Mouse (Mus musculus): ENCODE measurements around the gene Ikzf1. TPM values are rescaled to one million over a fixed set of nuclear protein-coding genes. Genes with fewer than 3 reads are reported as not detected.

Gene Ikzf1
- polyA plus RNA-seq, 1 experiment from 2014 or later, result 2.2 TPM

GRCm38 (mm10) chr11:11765414-11765813 is 80.6 kb downstream of the Ikzf1 start:
- no peak for DNase-seq (ENCODE audit: low spot score)
- H3K4me1 ChIP-seq, result no peaks in the 10 kb centered on the region
- H3K9me3 ChIP-seq (replicated peaks), result no peaks in the 10 kb centered on the region
- H3K27ac ChIP-seq, result no peak overlapping the region
- no peaks in the 10 kb centered on the region for H3K36me3 ChIP-seq
- no peak overlapping the region for H3K4me3 ChIP-seq
- 86% methylated on average over 1 of the region's 1 CpGs for WGBS
- H3K27me3 ChIP-seq (ENCODE audit: low read depth, poor library complexity, severe bottlenecking), result no peaks in the 10 kb centered on the region

DNA sequence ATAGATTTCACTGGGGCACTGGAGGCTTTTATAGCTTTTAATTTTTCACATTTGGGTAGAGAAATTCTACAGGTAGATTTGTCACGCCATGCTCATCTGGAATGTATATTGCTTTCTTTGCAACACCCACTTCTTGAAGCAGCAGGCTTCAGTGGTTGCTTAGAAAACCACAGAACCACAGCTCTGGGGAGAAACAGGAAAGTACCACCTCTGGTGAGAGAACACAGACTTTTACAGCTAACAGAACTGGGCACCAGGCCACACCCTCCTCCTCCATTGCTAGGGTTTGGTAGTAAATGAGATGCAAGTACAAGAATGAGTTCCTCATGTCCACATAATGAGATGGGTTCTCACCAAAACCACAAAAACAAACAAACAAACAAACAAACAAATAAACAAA is 81.3 kb downstream of the Ikzf1 start:
- 91% methylated on average over 1 of the region's 1 CpGs for WGBS
- H3K27ac ChIP-seq, result no peak overlapping the region
- H3K4me3 ChIP-seq, result no peak overlapping the region

DNA sequence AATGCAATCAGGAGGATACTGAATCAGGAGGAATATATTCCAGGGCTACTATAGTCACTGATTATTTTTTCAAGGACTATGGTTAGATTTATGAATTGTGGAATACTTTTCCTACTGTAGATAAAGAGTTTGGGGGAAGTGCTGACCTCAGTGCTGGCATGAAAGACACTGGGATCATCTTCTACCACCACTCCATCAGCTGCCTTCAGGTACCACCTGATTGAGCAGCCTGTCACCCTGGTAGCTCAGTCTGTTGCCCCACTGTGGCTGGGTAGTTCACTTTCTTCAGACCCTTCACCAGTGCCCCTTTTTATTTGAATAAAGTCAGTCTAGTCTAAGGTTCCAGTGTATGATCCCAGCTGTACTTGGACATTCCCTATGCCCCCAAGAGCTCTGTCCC is 81.9 kb downstream of the Ikzf1 start:
- no peak overlapping the region for H3K4me3 ChIP-seq
- no peaks in the 10 kb centered on the region for H3K4me1 ChIP-seq
- DNase-seq (ENCODE audit: low spot score), result no peak
- H3K27ac ChIP-seq, result no peak overlapping the region
- H3K9me3 ChIP-seq (replicated peaks), result no peaks in the 10 kb centered on the region
- H3K27me3 ChIP-seq (ENCODE audit: low read depth, poor library complexity, severe bottlenecking), result no peaks in the 10 kb centered on the region
- no peaks in the 10 kb centered on the region for H3K36me3 ChIP-seq

More for the DNA sequence above, 81.3 kb downstream of the Ikzf1 start:
- Histone ChIP-seq H3K9me3 (replicated peaks) (no peaks in the 10 kb centered on the region), H3K27me3 (ENCODE audit: low read depth, poor library complexity, severe bottlenecking) (no peaks in the 10 kb centered on the region), H3K36me3 (no peaks in the 10 kb centered on the region), H3K4me1 (no peaks in the 10 kb centered on the region)
- DNase-seq (ENCODE audit: low spot score), result no peak

GRCm38 (mm10) chr11:11768057-11768456 is 83.3 kb downstream of the Ikzf1 start:
- H3K36me3 ChIP-seq, result no peaks in the 10 kb centered on the region
- H3K27me3 ChIP-seq (ENCODE audit: low read depth, poor library complexity, severe bottlenecking), result no peaks in the 10 kb centered on the region
- DNase-seq (ENCODE audit: low spot score), result no peak
- WGBS, result 90% methylated on average over 2 of the region's 2 CpGs
- no peak overlapping the region for H3K27ac ChIP-seq
- H3K9me3 ChIP-seq (replicated peaks), result no peaks in the 10 kb centered on the region
- H3K4me1 ChIP-seq, result no peaks in the 10 kb centered on the region
- no peak overlapping the region for H3K4me3 ChIP-seq

- Histone ChIP-seq H3K9me3 (replicated peaks) (no peaks in the 10 kb centered on the region), H3K27ac (no peak overlapping the region), H3K4me1 (no peaks in the 10 kb centered on the region), H3K4me3 (no peak overlapping the region), H3K36me3 (no peaks in the 10 kb centered on the region), H3K27me3 (ENCODE audit: low read depth, poor library complexity, severe bottlenecking) (no peaks in the 10 kb centered on the region)
- DNase-seq (ENCODE audit: low spot score), result no peak
- WGBS, result 93% methylated on average over 20 of the region's 20 CpGs
These were observed 84.5 kb downstream of the Ikzf1 start for GRCm38 (mm10) chr11:11769281-11769680.

DNA sequence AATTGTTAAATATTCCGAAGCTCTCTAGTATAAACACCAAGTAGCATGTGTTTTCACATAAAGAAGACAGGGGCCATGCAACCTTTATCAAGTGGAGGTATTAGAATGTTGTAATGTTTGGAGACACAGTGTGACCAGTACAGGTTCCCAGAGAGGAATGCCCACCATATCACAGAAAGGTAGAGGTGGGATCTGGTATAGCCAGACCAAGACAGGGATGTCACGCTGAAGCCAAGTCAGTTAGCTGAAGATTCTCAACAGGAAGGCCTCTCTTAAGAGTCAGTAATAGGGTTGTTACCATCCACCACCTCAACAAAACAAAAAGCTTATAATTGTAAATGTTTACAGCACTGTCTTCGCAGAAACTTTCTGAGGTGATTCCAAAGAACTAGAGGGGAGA is 85.9 kb downstream of the Ikzf1 start:
- H3K9me3 ChIP-seq (replicated peaks), result no peaks in the 10 kb centered on the region
- H3K4me3 ChIP-seq, result no peak overlapping the region
- DNase-seq (ENCODE audit: low spot score), result no peak
- no peaks in the 10 kb centered on the region for H3K36me3 ChIP-seq
- WGBS, result 89% methylated on average over 3 of the region's 3 CpGs
- no peak overlapping the region for H3K27ac ChIP-seq
- no peaks in the 10 kb centered on the region for H3K27me3 ChIP-seq (ENCODE audit: low read depth, poor library complexity, severe bottlenecking)
- no peaks in the 10 kb centered on the region for H3K4me1 ChIP-seq

DNA sequence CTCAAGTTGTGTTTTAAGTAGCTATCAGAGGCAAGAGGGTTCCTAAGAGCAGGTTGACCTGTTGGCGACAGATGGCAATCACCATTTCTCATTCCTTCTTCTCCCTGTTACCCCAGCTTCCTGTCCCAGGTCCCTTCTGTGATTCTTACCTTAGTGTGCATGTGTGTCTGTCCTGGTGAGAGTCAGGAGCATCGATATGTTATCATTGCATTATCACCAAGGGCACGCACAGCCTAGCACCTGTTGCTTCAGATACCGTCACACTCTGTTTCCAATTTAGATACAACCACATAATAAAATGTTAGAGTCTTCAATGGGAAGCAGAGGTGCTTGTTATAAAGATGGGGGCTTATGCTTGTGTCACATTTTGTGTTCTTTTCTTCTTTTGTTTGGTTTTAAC is 87.4 kb downstream of the Ikzf1 start:
- H3K4me1 ChIP-seq, result no peaks in the 10 kb centered on the region
- H3K27me3 ChIP-seq (ENCODE audit: low read depth, poor library complexity, severe bottlenecking), result no peaks in the 10 kb centered on the region
- WGBS, result 96% methylated on average over 4 of the region's 4 CpGs
- no peak overlapping the region for H3K27ac ChIP-seq
- no peak overlapping the region for H3K4me3 ChIP-seq
- no peaks in the 10 kb centered on the region for H3K36me3 ChIP-seq
- no peaks in the 10 kb centered on the region for H3K9me3 ChIP-seq (replicated peaks)
- DNase-seq (ENCODE audit: low spot score), result no peak

- no peaks in the 10 kb centered on the region for H3K36me3 ChIP-seq
- DNase-seq (ENCODE audit: low spot score), result no peak
These were observed 89.6 kb downstream of the Ikzf1 start for GRCm38 (mm10) chr11:11774384-11774783.

DNA sequence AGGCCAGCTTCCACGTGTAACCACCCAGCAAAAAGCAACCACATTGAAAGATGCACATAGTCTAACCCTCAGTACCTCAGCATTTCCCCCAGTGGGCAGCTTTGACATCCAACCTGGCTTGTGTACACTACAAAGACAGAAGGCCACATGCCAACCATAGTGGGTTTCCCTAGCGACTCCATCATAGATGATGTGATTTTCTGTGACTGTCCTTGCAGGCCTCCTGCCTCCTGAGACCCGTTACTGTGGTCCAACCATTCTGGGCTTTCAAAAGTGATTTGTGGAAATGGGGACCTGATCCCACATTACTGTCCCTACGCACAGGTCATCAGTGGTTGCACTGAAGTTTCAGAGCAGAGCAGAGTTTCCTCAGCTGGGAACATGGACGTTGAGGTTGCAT is 90.1 kb downstream of the Ikzf1 start:
- Histone ChIP-seq H3K9me3 (replicated peaks) (no peaks in the 10 kb centered on the region), H3K27ac (no peak overlapping the region), H3K4me3 (no peak overlapping the region), H3K27me3 (ENCODE audit: low read depth, poor library complexity, severe bottlenecking) (no peaks in the 10 kb centered on the region), H3K4me1 (no peaks in the 10 kb centered on the region), H3K36me3 (no peaks in the 10 kb centered on the region)
- no peak for DNase-seq (ENCODE audit: low spot score)
- WGBS, result 91% methylated on average over 5 of the region's 5 CpGs

More at GRCm38 (mm10) chr11:11774384-11774783, 89.6 kb downstream of the Ikzf1 start:
- no peaks in the 10 kb centered on the region for H3K4me1 ChIP-seq
- WGBS, result 94% methylated on average over 4 of the region's 4 CpGs
- no peaks in the 10 kb centered on the region for H3K27me3 ChIP-seq (ENCODE audit: low read depth, poor library complexity, severe bottlenecking)
- H3K27ac ChIP-seq, result no peak overlapping the region
- H3K4me3 ChIP-seq, result no peak overlapping the region
- H3K9me3 ChIP-seq (replicated peaks), result no peaks in the 10 kb centered on the region

DNA sequence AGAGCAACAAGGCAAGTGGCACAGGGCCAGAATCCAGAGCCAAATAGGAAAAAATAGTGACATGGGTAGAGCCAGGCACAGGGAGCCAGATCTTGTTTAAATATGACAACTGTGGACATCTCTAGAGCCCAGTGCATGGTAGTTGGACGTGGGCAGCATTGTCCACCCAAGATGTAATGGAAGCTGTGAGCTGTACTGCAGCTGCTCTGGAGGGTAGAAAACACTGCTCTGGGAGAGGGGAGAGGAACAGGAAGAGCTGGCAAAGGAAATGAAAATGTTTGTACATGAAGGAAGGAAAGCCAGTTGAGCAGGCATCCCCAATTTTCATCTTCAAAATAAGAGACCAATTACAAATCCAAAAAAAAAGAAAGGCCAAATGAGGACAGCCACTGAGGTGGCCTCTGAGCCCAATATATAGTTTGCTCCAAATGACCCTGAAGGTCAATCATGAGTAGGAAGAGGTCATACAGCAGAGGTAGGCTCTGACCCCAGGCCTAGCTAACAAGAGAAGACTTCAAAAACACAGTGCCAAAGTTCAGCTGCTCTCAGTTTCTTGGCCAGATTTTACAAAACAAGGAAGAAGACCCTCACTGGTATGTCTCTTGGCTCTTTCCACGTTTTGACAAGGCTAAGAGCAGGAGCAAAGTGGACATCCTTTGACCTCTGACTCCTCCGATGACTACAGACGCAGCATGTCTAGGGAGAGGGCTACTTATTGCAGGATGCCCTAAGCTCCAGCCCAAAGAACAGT is 91.4 kb downstream of the Ikzf1 start:
- Histone ChIP-seq H3K27ac (no peak overlapping the region), H3K4me1 (no peaks in the 10 kb centered on the region), H3K4me3 (no peak overlapping the region), H3K27me3 (ENCODE audit: low read depth, poor library complexity, severe bottlenecking) (no peaks in the 10 kb centered on the region), H3K9me3 (replicated peaks) (no peaks in the 10 kb centered on the region), H3K36me3 (no peaks in the 10 kb centered on the region)
- no peak for DNase-seq (ENCODE audit: low spot score)
- 73% methylated on average over 4 of the region's 4 CpGs for WGBS

DNA sequence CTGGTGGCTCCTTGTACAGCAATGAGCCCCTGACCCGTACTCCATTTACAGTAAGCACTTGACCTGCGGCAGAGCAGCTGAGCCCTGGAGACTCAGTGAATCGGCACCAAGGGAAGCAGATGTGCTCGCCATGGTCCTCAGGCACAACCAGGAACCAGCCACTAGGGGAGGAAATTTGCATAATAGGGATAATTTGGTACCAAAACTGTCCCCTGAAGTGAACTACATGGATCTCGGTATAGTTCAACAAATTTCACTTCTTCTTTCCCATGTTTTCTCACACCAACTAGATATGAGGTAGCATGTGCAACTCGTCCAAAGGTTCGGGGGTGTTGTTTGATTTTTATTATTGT is 92.0 kb downstream of the Ikzf1 start:
- Histone ChIP-seq H3K27me3 (ENCODE audit: low read depth, poor library complexity, severe bottlenecking) (no peaks in the 10 kb centered on the region), H3K4me3 (no peak overlapping the region)
- 87% methylated on average over 7 of the region's 7 CpGs for WGBS

GRCm38 (mm10) chr11:11777246-11777645 is 92.4 kb downstream of the Ikzf1 start:
- Histone ChIP-seq H3K27me3 (ENCODE audit: low read depth, poor library complexity, severe bottlenecking) (no peaks in the 10 kb centered on the region), H3K27ac (no peak overlapping the region), H3K9me3 (replicated peaks) (no peaks in the 10 kb centered on the region), H3K36me3 (no peaks in the 10 kb centered on the region), H3K4me1 (no peaks in the 10 kb centered on the region), H3K4me3 (no peak overlapping the region)
- DNase-seq (ENCODE audit: low spot score), result no peak
- 83% methylated on average over 3 of the region's 3 CpGs for WGBS

More for the DNA sequence above, 92.0 kb downstream of the Ikzf1 start:
- Histone ChIP-seq H3K9me3 (replicated peaks) (no peaks in the 10 kb centered on the region), H3K36me3 (no peaks in the 10 kb centered on the region), H3K4me1 (no peaks in the 10 kb centered on the region), H3K27ac (no peak overlapping the region)
- no peak for DNase-seq (ENCODE audit: low spot score)

DNA sequence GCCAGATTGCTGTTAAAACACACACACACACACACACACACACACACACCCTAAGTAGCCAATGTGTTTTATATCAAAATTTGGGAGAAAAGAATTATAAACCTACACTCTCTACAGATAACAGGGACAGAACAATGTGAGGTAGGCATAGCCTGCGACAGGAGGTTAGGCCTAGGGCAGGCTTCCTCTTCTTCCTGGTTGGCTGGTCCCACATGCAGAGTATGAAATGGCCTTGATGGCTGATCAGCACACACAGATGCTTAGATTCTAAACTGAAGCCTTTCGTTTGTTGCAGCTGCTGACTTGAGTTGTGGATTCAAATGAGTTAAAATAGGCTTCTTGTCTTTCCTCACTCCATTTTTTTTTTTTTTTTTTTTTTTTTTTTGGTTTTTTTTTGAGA is 93.0 kb downstream of the Ikzf1 start:
- Histone ChIP-seq H3K27me3 (ENCODE audit: low read depth, poor library complexity, severe bottlenecking) (no peaks in the 10 kb centered on the region), H3K27ac (no peak overlapping the region), H3K4me3 (no peak overlapping the region), H3K4me1 (no peaks in the 10 kb centered on the region), H3K9me3 (replicated peaks) (no peaks in the 10 kb centered on the region), H3K36me3 (no peaks in the 10 kb centered on the region)
- DNase-seq (ENCODE audit: low spot score), result no peak
- WGBS, result 84% methylated on average over 2 of the region's 2 CpGs

GRCm38 (mm10) chr11:11778345-11778744 is 93.5 kb downstream of the Ikzf1 start:
- H3K36me3 ChIP-seq, result no peaks in the 10 kb centered on the region
- no peak overlapping the region for H3K4me3 ChIP-seq
- no peaks in the 10 kb centered on the region for H3K27me3 ChIP-seq (ENCODE audit: low read depth, poor library complexity, severe bottlenecking)
- 97% methylated on average over 6 of the region's 6 CpGs for WGBS
- H3K4me1 ChIP-seq, result no peaks in the 10 kb centered on the region
- H3K27ac ChIP-seq, result no peak overlapping the region
- H3K9me3 ChIP-seq (replicated peaks), result no peaks in the 10 kb centered on the region
- DNase-seq (ENCODE audit: low spot score), result no peak

All from limb, embryonic 10.5 days (tissue).